Mouse (Mus musculus) heart, adult 2 months (tissue): ENCODE measurements at regions not wholly inside any gene's neighbourhood (a gene's known extent, or its start where the extent isn't known, plus 50 kb on each side); places are given as distances from the start of the nearest gene placed in this dataset.

Source experiments
- DNase-seq, 2 experiments: peaks; one replicate each; pipeline ENCODE4 v3.0.0; 2021
- H3K27ac ChIP-seq: fragments of 200-600 bp; 2 replicates; pipeline ENCODE4 v1.8.1; 2022
- H3K27me3 ChIP-seq: fragments of 200-500 bp; 2 replicates; pipeline ENCODE4 v1.6.1; 2012; ENCODE audit warnings: mild to moderate bottlenecking, low read length, inconsistent platforms, mixed read lengths; ENCODE audit not compliant: control insufficient read depth, insufficient read depth
- H3K36me3 ChIP-seq: fragments of 200-500 bp; 2 replicates; pipeline ENCODE4 v1.6.1; 2012; ENCODE audit warnings: low read length, inconsistent platforms; ENCODE audit not compliant: control insufficient read depth, insufficient read depth
- H3K4me1 ChIP-seq: fragments of 200-500 bp; 2 replicates; pipeline ENCODE4 v1.6.1; 2011; ENCODE audit warnings: low read length; ENCODE audit not compliant: control insufficient read depth, insufficient read depth
- H3K4me3 ChIP-seq: fragments of 200-600 bp; 2 replicates; pipeline ENCODE4 v1.8.1; 2022
- H3K79me2 ChIP-seq: fragments of 200-500 bp; replicated peaks from 2 replicates; pipeline ENCODE4 v1.6.1; 2012; ENCODE audit warnings: mild to moderate bottlenecking, inconsistent platforms, low read length, moderate library complexity, mixed read lengths; ENCODE audit not compliant: control insufficient read depth, insufficient read depth
- H3K9ac ChIP-seq: fragments of 200-500 bp; 2 replicates; pipeline ENCODE4 v1.6.1; 2012; ENCODE audit warnings: low read depth, mild to moderate bottlenecking, control low read depth, inconsistent platforms, low read length, mixed read lengths
- CTCF ChIP-seq: fragments of 200-600 bp; IDR thresholded peaks from 2 replicates; pipeline ENCODE4 v1.8.1; 2022; ENCODE audit warnings: antibody characterized with exemption, mild to moderate bottlenecking, moderate library complexity
- EP300 ChIP-seq: fragments of 200-500 bp; IDR thresholded peaks from 2 replicates; pipeline ENCODE4 v1.6.1; 2011; ENCODE audit warnings: low read depth, low read length, control low read depth; ENCODE audit not compliant: insufficient read depth
- POLR2A ChIP-seq: fragments of 200-500 bp; IDR thresholded peaks from 2 replicates; pipeline ENCODE4 v1.6.1; 2011; ENCODE audit warnings: mild to moderate bottlenecking, low read depth, low read length, control low read depth; ENCODE audit not compliant: insufficient read depth
- WGBS: fragments of 180-500 bp; shearing (Covaris S2); methylation state at CpG from one replicate; pipeline ENCODE4 v1.1.7; 2018; 5-methylcytosine and 5-hydroxymethylcytosine counted together
- intact Hi-C: fragments of 180-260 bp; cut with DNase I; formaldehyde crosslinking; loops from one replicate; pipeline ENCODE4 v1.15.1; 2025

- H3K4me3 ChIP-seq: no peak overlapping the region
These were observed 89.3 kb upstream of the Actbl2 start for GRCm38 (mm10) chr13:111165538-111165937.

DNA sequence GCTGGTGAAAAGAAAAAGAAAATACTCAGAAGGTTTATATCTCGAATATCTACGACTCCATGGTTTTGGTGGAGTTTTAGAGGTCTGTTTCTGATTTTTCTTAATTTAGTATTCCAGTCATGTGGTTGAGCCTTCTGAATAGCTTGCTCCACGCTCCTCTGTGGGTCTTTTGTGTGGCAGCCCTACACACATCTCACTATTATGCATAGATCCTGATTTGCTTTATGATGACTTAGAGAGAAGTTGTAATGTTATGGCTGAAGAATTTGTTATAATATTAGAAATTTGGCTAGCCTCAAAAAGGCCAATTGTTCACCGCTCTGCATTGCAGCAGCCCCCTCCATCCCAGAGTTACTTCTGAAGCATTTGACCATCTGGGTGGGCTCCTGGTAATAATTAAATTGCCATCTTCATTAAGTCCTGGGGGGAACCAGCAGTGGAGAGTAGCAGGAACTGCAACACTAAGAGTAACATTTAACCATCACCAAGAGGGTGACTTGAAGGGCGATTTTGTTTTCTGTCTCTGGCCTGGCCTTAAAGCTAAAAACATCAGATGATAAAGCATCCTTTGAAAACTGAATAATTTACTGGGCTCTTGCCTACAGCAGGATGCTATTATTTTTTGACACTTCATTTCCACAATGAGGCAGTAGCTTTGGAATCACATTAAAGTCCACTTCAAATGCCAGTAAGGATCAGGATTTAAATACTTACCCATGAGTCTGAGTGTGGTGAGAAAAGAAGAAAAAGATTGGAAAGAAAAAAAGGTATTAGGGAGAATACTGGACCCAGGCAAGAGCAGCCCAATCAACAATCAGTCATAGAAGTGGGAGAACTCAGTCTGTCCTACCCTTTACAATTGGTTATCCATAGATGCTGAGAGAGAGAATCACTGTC lies 84.3 kb upstream of the Actbl2 start:
- H3K27me3 ChIP-seq: no peaks in the 10 kb centered on the region
- no peaks in the 10 kb centered on the region for H3K4me1 ChIP-seq
- 85% methylated on average over 5 of the region's 5 CpGs for WGBS
- no peak for DNase-seq
- no peak overlapping the region for H3K27ac ChIP-seq
- no peaks in the 10 kb centered on the region for H3K36me3 ChIP-seq
- no peak overlapping the region for H3K4me3 ChIP-seq
- no peaks in the 10 kb centered on the region for H3K79me2 ChIP-seq
- intact Hi-C loops: no loop called here
- no peak overlapping the region for H3K9ac ChIP-seq
- TF ChIP-seq POLR2A (no peak), EP300 (no peak), CTCF (no peak)

More at GRCm38 (mm10) chr13:111165538-111165937, 89.3 kb upstream of the Actbl2 start:
- Histone ChIP-seq H3K9ac (no peak overlapping the region), H3K27me3 (no peaks in the 10 kb centered on the region), H3K27ac (no peak overlapping the region), H3K4me1 (no peaks in the 10 kb centered on the region), H3K36me3 (no peaks in the 10 kb centered on the region), H3K79me2 (no peaks in the 10 kb centered on the region)
- no peak for TF ChIP-seq EP300
- no peak for TF ChIP-seq CTCF
- TF ChIP-seq POLR2A: no peak
- 74% methylated on average over 2 of the region's 2 CpGs for WGBS
- intact Hi-C loops: no loop called here
- no peak for DNase-seq

GRCm38 (mm10) chr13:111179186-111179585 lies 75.6 kb upstream of the Actbl2 start:
- Histone ChIP-seq H3K27me3 (no peaks in the 10 kb centered on the region), H3K4me3 (no peak overlapping the region), H3K9ac (no peak overlapping the region), H3K27ac (no peak overlapping the region), H3K79me2 (no peaks in the 10 kb centered on the region), H3K4me1 (no peaks in the 10 kb centered on the region), H3K36me3 (no peaks in the 10 kb centered on the region)
- intact Hi-C loops: no loop called here
- DNase-seq: no peak
- 76% methylated on average over 6 of the region's 6 CpGs for WGBS
- TF ChIP-seq CTCF: no peak
- TF ChIP-seq POLR2A: no peak
- TF ChIP-seq EP300: no peak

DNA sequence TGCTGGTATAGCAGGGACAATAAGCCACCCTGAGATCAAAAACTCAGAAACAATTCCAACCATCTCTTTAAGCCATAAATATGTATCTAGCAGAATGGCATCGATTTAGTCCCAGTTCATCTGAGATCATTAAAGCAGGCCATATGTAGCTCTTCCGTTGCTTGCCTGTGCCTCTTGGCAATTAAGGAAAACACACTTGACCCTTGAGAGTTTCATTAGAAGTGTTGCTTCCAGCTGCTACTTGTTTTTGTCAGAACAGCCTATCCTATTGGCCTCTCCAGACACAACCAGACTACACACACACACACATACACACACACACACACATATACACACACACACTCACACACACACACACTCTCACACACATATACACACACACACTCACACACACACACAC lies 71.5 kb upstream of the Actbl2 start:
- Histone ChIP-seq H3K79me2 (no peaks in the 10 kb centered on the region), H3K4me1 (no peaks in the 10 kb centered on the region), H3K36me3 (no peaks in the 10 kb centered on the region), H3K27me3 (no peaks in the 10 kb centered on the region), H3K4me3 (no peak overlapping the region), H3K9ac (no peak overlapping the region), H3K27ac (no peak overlapping the region)
- TF ChIP-seq CTCF (no peak), EP300 (no peak), POLR2A (no peak)
- intact Hi-C loops: no loop called here
- DNase-seq: no peak
- 77% methylated on average over 2 of the region's 2 CpGs for WGBS

DNA sequence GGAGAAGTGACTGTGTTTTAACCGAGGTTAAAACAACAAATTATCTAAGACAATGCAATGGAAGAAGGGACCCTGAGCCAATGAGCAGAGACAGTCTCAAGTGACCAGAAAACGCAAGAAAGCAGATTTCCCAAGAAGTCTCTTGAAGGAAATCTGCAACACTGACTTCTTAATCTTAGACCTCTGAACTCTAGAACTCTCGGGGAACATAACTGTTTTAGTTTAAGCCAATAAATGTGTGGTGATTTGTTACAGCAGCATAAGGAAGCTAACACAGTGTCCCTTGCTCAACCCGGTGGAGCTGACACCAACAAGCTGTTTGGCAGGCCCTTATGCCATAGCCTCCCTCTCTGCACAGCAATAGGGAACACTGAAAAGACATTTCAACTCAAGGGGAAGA lies 69.0 kb upstream of the Actbl2 start:
- 52% methylated on average over 4 of the region's 4 CpGs for WGBS
- no peak for TF ChIP-seq CTCF
- no peak for TF ChIP-seq POLR2A
- TF ChIP-seq EP300: no peak

DNA sequence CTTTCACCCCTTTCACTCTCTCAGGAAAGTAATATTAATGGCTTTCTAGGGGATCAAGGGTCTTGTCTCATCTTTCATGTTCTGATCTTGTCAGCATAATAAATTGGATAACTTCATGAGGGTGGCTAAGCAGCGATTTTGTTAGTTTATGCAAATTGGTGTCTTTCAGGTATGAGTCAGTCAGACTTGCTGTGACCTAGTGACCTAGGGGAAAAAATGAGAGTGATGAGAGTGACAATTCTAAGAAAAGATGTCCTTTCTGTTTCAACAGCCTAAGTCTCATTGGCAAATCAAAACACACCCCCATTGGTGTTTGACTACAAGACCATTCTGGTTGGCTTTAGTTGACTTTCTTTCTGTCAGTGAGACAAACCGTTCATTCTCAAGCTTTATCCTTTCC lies 68.0 kb upstream of the Actbl2 start:
- H3K27ac ChIP-seq: no peak overlapping the region
- H3K27me3 ChIP-seq: no peaks in the 10 kb centered on the region
- no peak for TF ChIP-seq CTCF
- TF ChIP-seq POLR2A: no peak
- H3K36me3 ChIP-seq: no peaks in the 10 kb centered on the region
- H3K4me1 ChIP-seq: no peaks in the 10 kb centered on the region
- no peak overlapping the region for H3K4me3 ChIP-seq
- intact Hi-C loops: no loop called here
- H3K9ac ChIP-seq: no peak overlapping the region
- H3K79me2 ChIP-seq: no peaks in the 10 kb centered on the region
- DNase-seq: no peak
- WGBS: 86% methylated on average over 2 of the region's 2 CpGs

More for the DNA sequence above, 69.0 kb upstream of the Actbl2 start:
- no peaks in the 10 kb centered on the region for H3K79me2 ChIP-seq
- no peaks in the 10 kb centered on the region for H3K36me3 ChIP-seq
- intact Hi-C loops: no loop called here
- no peaks in the 10 kb centered on the region for H3K4me1 ChIP-seq
- H3K27me3 ChIP-seq: no peaks in the 10 kb centered on the region
- DNase-seq: no peak
- no peak overlapping the region for H3K9ac ChIP-seq
- no peak overlapping the region for H3K27ac ChIP-seq
- H3K4me3 ChIP-seq: no peak overlapping the region
